Mouse (Mus musculus) midbrain, embryonic 11.5 days (tissue): Measurements from ENCODE around the gene Suco. TPM values are rescaled to one million over a fixed set of nuclear protein-coding genes. Genes with fewer than 3 reads are reported as not detected.
A peak's percentile ranks its signal among the peaks of the same experiment; 100 is the strongest.

Source experiments
- ATAC-seq: fragments of 200-750 bp; cut with Nextera tagmentation; 2 replicates; pipeline ENCODE4 v1.8.0; 2017; ENCODE audit warnings: moderate TSS enrichment, moderate library complexity; ENCODE audit not compliant: low FRiP score
- DNase-seq: peaks from one replicate; pipeline ENCODE4 v3.0.0; 2015; ENCODE audit warnings: low spot score; ENCODE audit errors: missing footprints
- H3K27ac ChIP-seq: fragments of 300-500 bp; sonication (generic); 2 replicates; pipeline ENCODE4 v1.5.1; 2014; ENCODE audit warnings: low read depth, low read length
- H3K27me3 ChIP-seq: fragments of 300-500 bp; sonication (generic); 2 replicates; pipeline ENCODE4 v1.6.1; 2014; ENCODE audit warnings: mild to moderate bottlenecking, low read length, moderate library complexity, mixed read lengths; ENCODE audit not compliant: control insufficient read depth, insufficient read depth
- H3K36me3 ChIP-seq: fragments of 300-500 bp; sonication (generic); 2 replicates; pipeline ENCODE4 v1.6.1; 2014; ENCODE audit warnings: mild to moderate bottlenecking, low read length, moderate library complexity, mixed read lengths; ENCODE audit not compliant: control insufficient read depth, insufficient read depth
- H3K4me1 ChIP-seq: fragments of 300-500 bp; sonication (generic); 2 replicates; pipeline ENCODE4 v1.6.1; 2014; ENCODE audit warnings: low read length; ENCODE audit not compliant: control insufficient read depth, insufficient read depth
- H3K4me2 ChIP-seq: fragments of 300-500 bp; sonication (generic); 2 replicates; pipeline ENCODE4 v1.6.1; 2014; ENCODE audit warnings: mild to moderate bottlenecking, moderate library complexity
- H3K4me3 ChIP-seq: fragments of 300-500 bp; sonication (generic); 2 replicates; pipeline ENCODE4 v1.5.1; 2014; ENCODE audit warnings: low read depth, low read length
- H3K9ac ChIP-seq: fragments of 300-500 bp; sonication (generic); 2 replicates; pipeline ENCODE4 v1.6.1; 2014; ENCODE audit warnings: low read length
- H3K9me3 ChIP-seq: fragments of 300-500 bp; sonication (generic); 2 replicates; pipeline ENCODE4 v1.6.1; 2016; ENCODE audit warnings: low read length; ENCODE audit not compliant: control insufficient read depth
- WGBS: fragments of 180-500 bp; shearing (Covaris S2); extraction: QIAGEN DNeasy Blood & Tissue Kit; methylation state at CpG from one replicate; pipeline ENCODE4 v1.1.7; 2014; 5-methylcytosine and 5-hydroxymethylcytosine counted together
- polyA plus RNA-seq: library from polyadenylated mRNA; unstranded; fragments of >200 nt; fragmentation: Nextera tagmentation; extraction: Ambion mirVana; gene quantifications from 2 replicates; pipeline ENCODE4 v1.2.1, GENCODE M21; 2014

The Suco gene
- 27.1 and 31.0 TPM in 2 replicates for polyA plus RNA-seq

GRCm38 (mm10) chr1:161876553-161877447, at the start of gene Suco:
Gene Suco, minus strand, starts transcription at chr1:161876682.
- peaks cover 18% of the 10 kb centered on the region for H3K4me1 ChIP-seq
- no peaks in the 10 kb centered on the region for H3K9me3 ChIP-seq
- H3K4me3 ChIP-seq: peak within 1 kb of the TSS; percentile 82
- H3K9ac ChIP-seq: peak within 1 kb of the TSS; percentile 94
- peak; percentile 99 for DNase-seq
- peak within 1 kb of the TSS; percentile 96 for H3K27ac ChIP-seq
- H3K4me2 ChIP-seq: peak within 1 kb of the TSS; percentile 81
- peak; percentile 99 for ATAC-seq
- H3K36me3 ChIP-seq: no peaks in the 10 kb centered on the region
- under 1% methylated on average over 67 of the region's 74 CpGs for WGBS
- no peaks in the 10 kb centered on the region for H3K27me3 ChIP-seq

GRCm38 (mm10) chr1:161925281-161925805, 48.9 kb upstream of the Suco start:
- Histone ChIP-seq H3K9ac (no peak overlapping the region), H3K36me3 (no peaks in the 10 kb centered on the region), H3K4me2 (no peak overlapping the region), H3K4me1 (no peaks in the 10 kb centered on the region), H3K4me3 (no peak overlapping the region), H3K9me3 (no peaks in the 10 kb centered on the region), H3K27me3 (no peaks in the 10 kb centered on the region), H3K27ac (no peak overlapping the region)
- DNase-seq (no peak), ATAC-seq (no peak)
- 88% methylated on average over 13 of the region's 13 CpGs for WGBS

- H3K4me2 ChIP-seq: no peak overlapping the region
Observed at GRCm38 (mm10) chr1:161924321-161924720, 47.8 kb upstream of the Suco start.

GRCm38 (mm10) chr1:161921928-161922327, 45.4 kb upstream of the Suco start:
- H3K4me3 ChIP-seq: no peak overlapping the region
- DNase-seq: no peak
- H3K27ac ChIP-seq: no peak overlapping the region
- H3K9ac ChIP-seq: no peak overlapping the region
- no peak for ATAC-seq
- H3K27me3 ChIP-seq: no peaks in the 10 kb centered on the region
- no peak overlapping the region for H3K4me2 ChIP-seq
- H3K9me3 ChIP-seq: no peaks in the 10 kb centered on the region
- 83% methylated on average over 6 of the region's 6 CpGs for WGBS
- H3K36me3 ChIP-seq: no peaks in the 10 kb centered on the region
- H3K4me1 ChIP-seq: peaks cover 2% of the 10 kb centered on the region; the same call in 1 of the 2 replicates

More at GRCm38 (mm10) chr1:161924321-161924720, 47.8 kb upstream of the Suco start:
- Histone ChIP-seq H3K27ac (no peak overlapping the region), H3K9ac (no peak overlapping the region), H3K27me3 (no peaks in the 10 kb centered on the region), H3K4me1 (no peaks in the 10 kb centered on the region), H3K9me3 (no peaks in the 10 kb centered on the region), H3K4me3 (no peak overlapping the region), H3K36me3 (no peaks in the 10 kb centered on the region)
- ATAC-seq: no peak
- WGBS: 53% methylated on average over 3 of the region's 3 CpGs
- DNase-seq: no peak

GRCm38 (mm10) chr1:161920475-161921454, 44.3 kb upstream of the Suco start:
- no peak for DNase-seq
- no peak overlapping the region for H3K4me3 ChIP-seq

GRCm38 (mm10) chr1:161919594-161919993, 43.1 kb upstream of the Suco start:
- H3K4me2 ChIP-seq: no peak overlapping the region
- H3K27ac ChIP-seq: no peak overlapping the region
- peaks cover 2% of the 10 kb centered on the region; the same call in 1 of the 2 replicates for H3K4me1 ChIP-seq
- no peak for ATAC-seq
- H3K9ac ChIP-seq: no peak overlapping the region
- WGBS: 91% methylated on average over 2 of the region's 2 CpGs
- no peaks in the 10 kb centered on the region for H3K36me3 ChIP-seq
- no peaks in the 10 kb centered on the region for H3K9me3 ChIP-seq
- no peaks in the 10 kb centered on the region for H3K27me3 ChIP-seq
- H3K4me3 ChIP-seq: no peak overlapping the region
- DNase-seq: no peak

More at GRCm38 (mm10) chr1:161920475-161921454, 44.3 kb upstream of the Suco start:
- WGBS: 89% methylated on average over 9 of the region's 9 CpGs
- peaks cover 2% of the 10 kb centered on the region; the same call in 1 of the 2 replicates for H3K4me1 ChIP-seq
- no peaks in the 10 kb centered on the region for H3K27me3 ChIP-seq
- no peaks in the 10 kb centered on the region for H3K9me3 ChIP-seq
- no peak for ATAC-seq
- no peaks in the 10 kb centered on the region for H3K36me3 ChIP-seq
- H3K4me2 ChIP-seq: no peak overlapping the region
- no peak overlapping the region for H3K27ac ChIP-seq
- H3K9ac ChIP-seq: no peak overlapping the region

- ATAC-seq: no peak
- DNase-seq: no peak
- no peak overlapping the region for H3K27ac ChIP-seq
- H3K4me2 ChIP-seq: no peak overlapping the region
- no peak overlapping the region for H3K9ac ChIP-seq
- H3K36me3 ChIP-seq: no peaks in the 10 kb centered on the region
- H3K9me3 ChIP-seq: no peaks in the 10 kb centered on the region
- H3K27me3 ChIP-seq: no peaks in the 10 kb centered on the region
- WGBS: 45% methylated on average over 7 of the region's 7 CpGs
- H3K4me3 ChIP-seq: no peak overlapping the region
- H3K4me1 ChIP-seq: peaks cover 2% of the 10 kb centered on the region; the same call in 1 of the 2 replicates
Observed at GRCm38 (mm10) chr1:161918682-161919372, 42.3 kb upstream of the Suco start.

- ATAC-seq: no peak
- Histone ChIP-seq H3K27me3 (no peaks in the 10 kb centered on the region), H3K4me2 (no peak overlapping the region), H3K4me1 (peaks cover 2% of the 10 kb centered on the region; the same call in 1 of the 2 replicates), H3K36me3 (no peaks in the 10 kb centered on the region), H3K27ac (no peak overlapping the region), H3K9ac (no peak overlapping the region), H3K9me3 (no peaks in the 10 kb centered on the region), H3K4me3 (no peak overlapping the region)
- no peak for DNase-seq
- WGBS: 88% methylated on average over 3 of the region's 3 CpGs
Observed at GRCm38 (mm10) chr1:161917940-161918484, 41.5 kb upstream of the Suco start.
